Mouse (Mus musculus) embryonic stem cell, embryonic (primary cell): ENCODE data around the gene Ssu2.

Experiments
- CTCF ChIA-PET, 4 experiments: fragments of 300-600 bp in 2 of 4; fragments of 350-600 bp in 2 of 4; sonication (Branson Sonifier 250); formaldehyde crosslinking; loops; one replicate each; lab custom pipeline; 2022; ENCODE audit warnings: inconsistent platforms in 2 of 4; lab: Charles Lee
- POLR2A ChIA-PET, 4 experiments: fragments of 300-600 bp in 2 of 4; fragments of 350-600 bp in 2 of 4; sonication (Branson Sonifier 250); formaldehyde crosslinking; loops; one replicate each; lab custom pipeline; 2022; ENCODE audit warnings: antibody characterized with exemption in 4 of 4, inconsistent platforms in 1 of 4; lab: Charles Lee

The Ssu2 gene

GRCm38 (mm10) chr6:112387947-112388346 lies at the start of gene Ssu2:
Gene Ssu2 (minus strand): TSS chr6:112388023.
- ChIA-PET CTCF (no interaction called here), POLR2A (no interaction called here)

- CTCF ChIA-PET: interaction anchor here in 1 of 4 experiments (0.5 kb wide), 1 partner anchor 548 kb away, joined by 4 read pairs; no protein-coding TSS in a partner anchor
- POLR2A ChIA-PET: no interaction called here
Measured at GRCm38 (mm10) chr6:112426018-112426732, 38.4 kb upstream of the Ssu2 start.

- ChIA-PET POLR2A (no interaction called here), CTCF (no interaction called here)
Measured at GRCm38 (mm10) chr6:112423746-112424501, 36.1 kb upstream of the Ssu2 start.

DNA sequence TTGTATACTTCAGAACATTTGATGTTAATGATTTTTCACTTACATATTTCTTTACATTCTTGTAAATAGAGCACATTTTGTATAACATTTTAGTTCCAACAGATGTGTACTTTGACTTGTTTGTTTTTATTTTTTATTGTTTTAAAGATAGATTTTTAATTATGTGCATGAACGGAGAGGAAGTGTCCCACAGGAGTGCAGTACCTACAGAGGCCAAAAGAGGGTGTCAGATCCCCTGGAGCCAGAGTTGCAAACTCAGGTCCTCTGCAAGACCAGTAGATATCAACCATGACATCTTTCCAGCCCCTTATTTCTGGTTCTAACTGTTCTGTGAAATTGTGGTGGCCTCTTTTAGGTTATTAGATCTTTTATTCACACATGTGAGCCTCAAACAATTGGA lies 33.1 kb upstream of the Ssu2 start:
- POLR2A ChIA-PET: no interaction called here

GRCm38 (mm10) chr6:112419333-112419732 lies 31.5 kb upstream of the Ssu2 start:
- CTCF ChIA-PET: no interaction called here
- POLR2A ChIA-PET: no interaction called here

More for the DNA sequence above, 33.1 kb upstream of the Ssu2 start:
- CTCF ChIA-PET: no interaction called here

GRCm38 (mm10) chr6:112404111-112404510 lies 16.3 kb upstream of the Ssu2 start:
- ChIA-PET POLR2A (interaction anchor here in 1 of 4 experiments (1.2 kb wide), 1 partner anchor 11 kb away, joined by 3 read pairs; no protein-coding TSS in a partner anchor), CTCF (no interaction called here)

DNA sequence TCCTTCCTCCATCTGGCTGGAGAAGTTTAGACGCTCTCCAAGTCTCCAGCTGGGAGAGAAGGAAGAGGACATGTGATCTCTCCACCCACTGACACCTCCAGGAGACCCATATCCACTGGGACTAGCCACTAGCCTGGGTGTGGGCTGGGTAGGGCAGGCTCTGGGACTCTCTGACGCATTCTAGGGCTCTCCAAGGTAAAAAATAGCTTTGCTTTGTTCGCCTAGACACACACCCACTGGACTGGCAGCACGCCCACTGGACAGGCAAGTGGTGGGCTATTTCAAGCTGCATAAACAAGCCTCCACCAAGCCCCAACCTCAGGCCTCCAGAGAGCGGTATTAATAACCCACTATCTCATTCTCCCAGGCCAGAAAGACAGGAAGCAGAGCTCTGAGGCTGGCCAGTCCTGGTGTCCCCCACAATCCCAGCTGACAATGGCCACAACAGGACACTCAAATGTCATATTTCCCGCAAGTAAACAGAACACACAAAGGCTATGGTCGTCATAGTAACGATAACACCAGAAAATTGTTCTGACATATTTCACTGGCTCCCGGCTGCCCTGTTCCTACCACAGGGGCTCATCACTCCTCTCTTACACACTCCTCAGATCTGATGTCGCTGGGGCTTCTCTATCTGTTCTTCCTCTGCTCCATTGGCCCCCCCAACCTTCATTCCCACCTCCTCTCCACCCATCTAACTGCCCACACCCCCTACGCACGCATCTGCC lies 14.3 kb upstream of the Ssu2 start:
- ChIA-PET CTCF (no interaction called here), POLR2A (no interaction called here)

- CTCF ChIA-PET: no interaction called here
- POLR2A ChIA-PET: no interaction called here
Measured at GRCm38 (mm10) chr6:112397351-112397750, 9.5 kb upstream of the Ssu2 start.

GRCm38 (mm10) chr6:112396352-112396751 lies 8.5 kb upstream of the Ssu2 start:
- ChIA-PET POLR2A (no interaction called here), CTCF (no interaction called here)

- ChIA-PET POLR2A (no interaction called here), CTCF (interaction anchor here in 1 of 4 experiments (1.3 kb wide), 1 partner anchor 103 kb away, joined by 4 read pairs; no protein-coding TSS in a partner anchor)
Measured at GRCm38 (mm10) chr6:112388385-112388784, 562 bp upstream of the Ssu2 start.

GRCm38 (mm10) chr6:112386260-112386659 lies 1.6 kb downstream of the Ssu2 start:
- POLR2A ChIA-PET: no interaction called here
- CTCF ChIA-PET: no interaction called here

- ChIA-PET POLR2A (no interaction called here), CTCF (interaction anchor here in 2 of 4 experiments (0.6 to 1.1 kb wide), 2 partner anchors 21 to 1434 kb away, joined by 3 to 15 read pairs; no protein-coding TSS in a partner anchor)
Measured at GRCm38 (mm10) chr6:112382990-112383685, 4.7 kb downstream of the Ssu2 start.

DNA sequence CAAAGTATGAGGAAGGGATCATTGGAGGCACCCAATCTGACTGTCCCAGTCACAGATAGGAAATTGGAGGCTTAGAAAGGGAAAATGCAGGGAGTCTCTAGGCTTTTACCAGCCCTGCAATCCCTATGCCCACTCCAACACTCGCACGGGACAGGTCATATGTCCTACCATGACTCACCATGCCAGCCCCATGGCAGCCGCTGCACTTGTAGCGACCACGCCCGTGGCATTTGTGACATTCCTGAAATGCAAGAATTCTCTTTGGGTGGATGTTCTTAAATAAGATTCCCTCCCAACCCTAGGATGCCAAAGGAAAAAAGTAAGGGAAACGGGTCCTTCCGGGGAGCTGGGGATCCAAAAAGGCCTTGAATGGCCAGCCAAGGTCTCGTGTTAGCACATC lies 8.8 kb downstream of the Ssu2 start:
- ChIA-PET CTCF (no interaction called here), POLR2A (interaction anchor here in 1 of 4 experiments (2.0 kb wide), 1 partner anchor 14 kb away, joined by 8 read pairs; no protein-coding TSS in a partner anchor)

DNA sequence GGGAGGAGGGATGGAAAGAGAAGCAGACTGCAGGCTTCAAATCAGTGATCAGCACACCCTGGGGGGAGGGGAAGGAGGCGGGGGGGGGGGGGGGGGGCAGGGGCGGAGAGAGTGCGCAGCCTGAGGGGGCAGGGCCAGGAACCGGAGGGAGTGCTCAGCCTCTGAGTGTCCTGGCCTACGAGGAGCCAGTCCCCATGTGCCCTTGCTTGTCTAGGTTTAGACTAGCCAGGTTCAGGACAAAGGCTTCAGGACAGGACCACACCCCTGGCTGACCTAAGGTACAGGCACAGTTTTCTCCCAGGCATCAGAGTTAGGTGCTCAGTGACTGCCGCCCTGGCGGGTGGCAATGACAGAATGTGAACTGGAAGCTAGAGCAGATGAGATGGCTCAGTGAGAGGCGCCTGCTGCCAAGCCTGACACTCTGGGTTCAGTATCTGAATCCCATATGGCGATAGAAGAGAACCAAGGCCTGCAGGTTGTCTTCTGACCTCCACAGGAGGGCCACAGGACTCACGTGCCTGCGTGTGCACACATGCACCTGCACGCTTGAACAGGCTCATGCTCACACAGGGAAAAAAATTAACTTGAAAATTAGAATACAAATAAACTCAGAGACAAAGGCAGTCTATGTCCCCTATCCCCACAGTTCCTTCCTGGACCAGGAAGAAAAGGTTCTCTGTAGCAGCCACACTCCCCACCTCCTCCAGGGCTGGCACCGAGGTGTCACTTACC lies 12.0 kb downstream of the Ssu2 start:
- ChIA-PET CTCF (interaction anchor here in 2 of 4 experiments (0.7 to 1.1 kb wide), 2 partner anchors 178 to 354 kb away, joined by 4 read pairs; no protein-coding TSS in a partner anchor), POLR2A (no interaction called here)

DNA sequence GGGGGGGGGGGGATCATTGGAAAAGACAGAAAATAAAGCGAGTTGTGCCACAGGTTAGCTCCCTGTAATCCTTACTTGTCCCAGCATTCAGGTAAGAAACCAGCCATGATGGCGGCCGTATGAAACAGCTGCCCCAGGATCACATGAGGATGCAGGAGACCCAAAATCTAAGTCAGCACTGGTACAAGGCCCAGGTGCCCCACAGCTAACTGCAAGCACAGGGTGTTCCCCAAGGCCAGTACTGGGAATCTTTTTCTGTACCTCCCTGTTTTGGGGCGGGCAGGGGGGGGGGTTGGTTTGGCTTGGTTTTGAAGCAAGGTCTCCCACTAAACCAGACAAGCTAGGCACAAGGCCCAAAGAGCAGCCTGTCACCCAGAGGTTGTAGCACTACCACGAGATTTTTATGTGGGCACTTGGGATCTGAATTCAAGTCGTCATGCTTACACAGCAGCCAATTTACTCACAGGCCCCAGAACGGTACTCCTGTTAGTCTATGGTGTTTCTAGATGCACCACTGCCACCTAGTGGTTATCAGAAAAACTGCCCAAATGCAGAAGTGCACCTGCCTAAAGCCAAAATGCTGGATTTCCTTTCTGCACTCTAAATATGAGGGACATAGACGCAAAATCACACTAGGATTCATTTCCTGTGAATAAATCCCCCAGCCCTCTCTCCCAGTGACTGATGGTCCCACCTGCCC lies 13.8 kb downstream of the Ssu2 start:
- ChIA-PET POLR2A (interaction anchor here (0.6 to 1.2 kb wide), 9 partner anchors 9 to 1316 kb away, joined by 3 to 9 read pairs (median 4); no protein-coding TSS in a partner anchor), CTCF (interaction anchor here in 3 of 4 experiments (0.7 to 1.2 kb wide), 7 partner anchors 12 to 240 kb away, joined by 3 to 6 read pairs (median 4); partner anchors contain the start of gene Oxtr (in 1 of the 3))

- POLR2A ChIA-PET: interaction anchor here in 2 of 4 experiments (0.7 to 1.4 kb wide), 8 partner anchors 8 to 168 kb away, joined by 3 to 8 read pairs (median 3); partner anchors contain the start of gene Lmcd1 (in 1 of the 2)
- CTCF ChIA-PET: interaction anchor here in 1 of 4 experiments (1.2 to 1.5 kb wide), 2 partner anchors 126 to 231 kb away, joined by 4 to 6 read pairs; no protein-coding TSS in a partner anchor
Measured at GRCm38 (mm10) chr6:112365294-112365693, 22.5 kb downstream of the Ssu2 start.

- POLR2A ChIA-PET: interaction anchor here in 3 of 4 experiments (1.0 to 2.6 kb wide), 7 partner anchors 9 to 161 kb away, joined by 3 to 6 read pairs (median 3); partner anchors contain the start of gene Lmcd1 (in 1 of the 3)
- CTCF ChIA-PET: interaction anchor here in 1 of 4 experiments (1.2 to 1.5 kb wide), 2 partner anchors 126 to 231 kb away, joined by 4 to 6 read pairs; no protein-coding TSS in a partner anchor
Measured at GRCm38 (mm10) chr6:112364581-112364980, 23.2 kb downstream of the Ssu2 start.
